Mouse (Mus musculus): ENCODE measurements around the gene Gm49510. TPM values are rescaled to one million over a fixed set of nuclear protein-coding genes. Genes with fewer than 3 reads are reported as not detected.

Gene Gm49510
- 0.14 TPM for polyA plus RNA-seq (2021)

DNA sequence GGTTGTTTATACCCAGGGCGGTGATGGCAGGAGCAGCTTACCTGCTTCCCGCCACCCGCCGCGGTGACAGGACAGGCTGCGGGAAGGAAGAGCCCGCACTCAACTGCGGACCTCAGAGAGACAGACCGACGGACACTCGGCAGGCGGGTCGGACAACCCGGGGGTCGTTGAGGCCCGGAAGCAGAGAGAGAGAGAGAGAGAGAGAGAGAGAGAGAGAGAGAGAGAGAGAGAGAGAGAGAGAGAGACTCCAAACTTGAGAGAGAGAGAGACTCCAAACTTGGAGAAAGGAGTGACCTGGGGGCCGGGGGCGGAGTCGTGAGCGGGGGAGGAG, at the start of gene Gm49510:
Gene Gm49510 (plus strand): TSS at position 259 of the 331 bp plus-strand sequence.
- ATAC-seq = no peak
- DNase-seq (ENCODE audit: low read depth, low spot score) = no peak
- ChIA-PET POLR2A (interaction anchor here (0.5 to 1.0 kb wide), 5 partner anchors 10 to 232 kb away, joined by 3 to 4 read pairs (median 3); no protein-coding TSS in a partner anchor), CTCF (interaction anchor here (0.6 kb wide), 1 partner anchor 13 kb away, joined by 3 read pairs; no protein-coding TSS in a partner anchor)
- no peaks in the 10 kb centered on the region for H3K27me3 ChIP-seq
- TF ChIP-seq CTCF (IDR thresholded peaks at IDR 0.05) = no peak
- in situ Hi-C loops (cut with MboI; ENCODE audit: low pct_unique_long_range_greater_than_20kb) = no loop called here

DNA sequence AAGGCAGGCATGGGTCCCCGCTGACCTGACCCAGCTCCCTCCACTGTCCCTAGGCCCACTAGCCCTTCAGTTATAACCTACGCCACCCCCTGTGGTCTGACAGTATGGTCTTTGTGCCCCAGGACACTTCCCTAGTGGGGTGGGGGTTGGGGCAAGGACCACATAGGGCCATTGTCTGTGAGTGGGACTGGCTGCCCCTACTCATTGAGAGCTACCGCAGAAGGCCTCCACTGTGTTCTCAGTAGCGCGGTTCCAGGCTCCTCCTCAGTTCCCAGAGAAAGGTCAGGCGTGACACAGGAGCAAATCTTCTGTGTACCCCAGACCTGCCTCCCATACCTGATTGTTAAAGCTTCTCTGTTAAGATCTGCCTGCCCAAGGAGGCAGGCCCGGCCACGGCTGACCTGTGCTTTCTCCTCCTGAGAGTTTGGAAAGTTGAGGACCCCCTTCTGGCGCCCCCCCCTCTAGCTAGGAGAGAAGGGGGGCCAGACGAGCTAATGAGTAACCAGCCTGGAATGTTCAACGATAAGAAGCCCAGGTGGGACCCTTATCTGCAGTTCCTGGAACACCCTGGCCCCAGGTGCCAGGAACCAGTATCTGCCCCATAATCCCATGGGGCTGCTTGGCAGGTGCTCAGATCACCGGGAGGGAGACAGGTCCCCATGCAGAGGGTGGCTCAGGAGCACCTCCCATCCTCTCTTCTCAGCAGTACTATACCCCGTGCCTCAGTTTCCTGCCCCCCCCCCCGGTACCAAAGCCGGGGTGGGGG, 49.2 kb upstream of the Gm49510 start:
- ATAC-seq (no peak), DNase-seq (ENCODE audit: low read depth, low spot score) (no peak)
- no peak for TF ChIP-seq CTCF (IDR thresholded peaks at IDR 0.05)
- CTCF ChIA-PET = interaction anchor here (1.2 to 15.7 kb wide), 2 partner anchors 19 to 21 kb away, joined by 4 to 144 read pairs; no protein-coding TSS in a partner anchor
- in situ Hi-C loops (cut with MboI; ENCODE audit: low pct_unique_long_range_greater_than_20kb) = no loop called here
- POLR2A ChIA-PET = interaction anchor here (1.0 to 2.8 kb wide), 2 partner anchors 16 to 23 kb away, joined by 6 to 11 read pairs; no protein-coding TSS in a partner anchor
- no peaks in the 10 kb centered on the region for H3K27me3 ChIP-seq

DNA sequence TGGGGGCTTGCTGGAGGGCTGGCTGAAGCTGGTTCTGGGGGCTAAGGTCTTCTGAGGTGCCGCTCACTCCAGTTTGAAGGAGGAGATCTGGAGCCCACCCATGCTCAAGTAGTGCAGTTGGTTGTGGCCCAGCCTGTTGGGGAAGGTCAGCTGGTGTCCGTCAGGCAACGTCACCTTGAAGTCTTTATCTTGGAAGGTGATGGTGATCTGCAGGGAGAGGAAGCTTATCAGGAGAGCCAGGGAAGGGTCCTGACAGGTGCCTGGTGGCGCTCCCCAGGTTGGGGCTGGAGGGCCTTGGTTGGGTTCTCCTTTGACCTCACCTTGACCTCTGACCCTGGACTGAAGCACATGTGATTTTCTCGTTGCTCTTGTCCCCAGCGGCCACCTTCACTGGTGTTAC, 48.5 kb upstream of the Gm49510 start:
- no peak for TF ChIP-seq CTCF (IDR thresholded peaks at IDR 0.05)
- ChIA-PET CTCF (interaction anchor here (15.7 kb wide), 1 partner anchor 22 kb away, joined by 144 read pairs; no protein-coding TSS in a partner anchor), POLR2A (interaction anchor here (2.8 kb wide), 1 partner anchor 17 kb away, joined by 11 read pairs; no protein-coding TSS in a partner anchor)
- no peaks in the 10 kb centered on the region for H3K27me3 ChIP-seq
- DNase-seq (ENCODE audit: low read depth, low spot score) (no peak), ATAC-seq (no peak)
- in situ Hi-C loops (cut with MboI; ENCODE audit: low pct_unique_long_range_greater_than_20kb) = no loop called here

DNA sequence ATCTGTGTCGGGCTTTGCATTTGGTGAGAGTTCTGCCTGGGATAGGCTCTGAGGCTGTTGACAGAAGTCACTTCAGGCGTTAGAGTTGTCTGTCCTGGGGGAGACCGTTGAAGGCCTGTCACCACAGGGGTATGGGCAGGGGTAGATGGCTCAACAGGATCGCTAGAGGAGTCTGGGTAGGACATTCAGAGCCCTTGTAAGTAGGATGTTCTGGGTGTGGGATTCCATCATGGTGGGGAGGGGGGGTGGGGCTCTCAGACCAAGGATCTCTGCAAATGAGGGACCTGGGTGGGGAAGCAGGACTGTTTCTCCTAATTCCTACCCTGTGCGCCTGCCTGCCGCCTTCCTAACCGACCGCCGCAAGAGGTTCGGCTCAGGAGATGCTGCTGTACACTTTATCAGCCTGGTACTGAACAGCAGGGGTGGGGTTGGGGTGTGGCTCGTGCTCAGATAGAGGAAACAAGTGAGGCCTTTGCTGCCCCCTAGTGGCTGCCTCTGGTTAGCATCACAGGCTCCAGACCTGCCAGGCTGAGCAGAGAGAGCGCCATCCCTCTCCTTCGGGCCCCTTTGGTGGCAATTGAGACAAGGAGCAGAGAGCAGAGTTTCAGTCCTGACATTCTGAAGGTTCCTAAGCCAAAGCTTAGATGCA, 47.8 kb upstream of the Gm49510 start:
- no peak for TF ChIP-seq CTCF (IDR thresholded peaks at IDR 0.05)
- DNase-seq (ENCODE audit: low read depth, low spot score) = no peak
- ChIA-PET POLR2A (interaction anchor here (1.7 kb wide), 1 partner anchor 22 kb away, joined by 3 read pairs; no protein-coding TSS in a partner anchor), CTCF (interaction anchor here (1.9 to 15.7 kb wide), 3 partner anchors 17 to 23 kb away, joined by 4 to 144 read pairs (median 7); no protein-coding TSS in a partner anchor)
- no peaks in the 10 kb centered on the region for H3K27me3 ChIP-seq
- peak; percentile 56 for ATAC-seq
- in situ Hi-C loops (cut with MboI; ENCODE audit: low pct_unique_long_range_greater_than_20kb) = no loop called here

GRCm38 (mm10) chr15:78855303-78855965, 44.0 kb upstream of the Gm49510 start, which contains the start of gene Lgals2:
Gene Lgals2 (minus strand): TSS chr15:78855529.
- TF ChIP-seq CTCF (IDR thresholded peaks at IDR 0.05) = no peak
- ChIA-PET CTCF (interaction anchor here (0.9 to 15.7 kb wide), 3 partner anchors 11 to 26 kb away, joined by 3 to 144 read pairs (median 13); no protein-coding TSS in a partner anchor), POLR2A (interaction anchor here (0.6 to 1.7 kb wide), 5 partner anchors 10 to 86 kb away, joined by 3 read pairs; no protein-coding TSS in a partner anchor)
- H3K27me3 ChIP-seq = no peaks in the 10 kb centered on the region
- DNase-seq (ENCODE audit: low read depth, low spot score) (no peak), ATAC-seq (peak; percentile 37)
- in situ Hi-C loops (cut with MboI; ENCODE audit: low pct_unique_long_range_greater_than_20kb) = no loop called here

DNA sequence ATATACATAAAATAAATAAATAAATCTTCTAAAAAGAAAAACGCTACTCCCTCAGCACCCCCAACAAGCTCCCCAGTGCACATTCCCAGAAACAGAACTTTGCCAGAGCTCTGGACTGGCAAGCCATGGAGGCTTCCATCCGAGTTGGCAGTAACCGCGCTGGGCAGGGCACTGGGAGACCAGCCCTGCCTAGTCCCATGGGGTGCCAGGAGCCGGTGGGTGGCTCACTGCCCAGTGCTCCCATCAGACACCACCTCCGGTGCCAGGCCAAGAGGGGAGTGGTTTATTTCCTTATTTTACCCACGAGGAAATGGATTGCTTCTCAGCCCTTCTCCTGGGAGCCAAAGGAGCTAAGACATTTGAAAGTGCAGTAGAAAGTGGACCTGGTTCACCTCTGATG, 42.5 kb upstream of the Gm49510 start:
- ChIA-PET CTCF (interaction anchor here (3.3 to 15.7 kb wide), 2 partner anchors 13 to 28 kb away, joined by 13 to 144 read pairs; no protein-coding TSS in a partner anchor), POLR2A (no interaction called here)
- ATAC-seq = no peak
- in situ Hi-C loops (cut with MboI; ENCODE audit: low pct_unique_long_range_greater_than_20kb) = no loop called here
- TF ChIP-seq CTCF (IDR thresholded peaks at IDR 0.05) = no peak
- no peaks in the 10 kb centered on the region for H3K27me3 ChIP-seq
- no peak for DNase-seq (ENCODE audit: low read depth, low spot score)

DNA sequence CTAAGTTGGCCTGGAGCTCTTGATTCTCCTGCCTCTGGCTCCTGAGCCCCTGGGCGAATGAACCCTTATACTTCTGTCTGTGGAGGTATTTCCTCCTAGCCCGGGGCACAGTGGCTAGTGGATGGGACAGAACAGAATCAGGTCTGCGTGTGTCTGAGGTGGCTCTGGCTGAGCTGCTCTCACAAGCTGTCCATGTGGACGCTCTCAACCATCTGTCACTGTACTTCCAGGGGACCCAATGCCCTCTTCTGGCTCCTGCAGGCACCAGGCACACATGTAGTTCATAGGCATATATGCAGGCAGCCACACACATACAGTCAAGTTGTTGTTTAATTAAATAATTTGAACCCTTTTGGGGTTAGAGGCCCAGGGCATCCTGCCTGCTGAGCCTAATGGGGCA, 40.2 kb upstream of the Gm49510 start:
- in situ Hi-C loops (cut with MboI; ENCODE audit: low pct_unique_long_range_greater_than_20kb) = no loop called here
- ChIA-PET CTCF (interaction anchor here (15.7 kb wide), 1 partner anchor 30 kb away, joined by 144 read pairs; no protein-coding TSS in a partner anchor), POLR2A (no interaction called here)
- ATAC-seq = no peak
- H3K27me3 ChIP-seq = no peaks in the 10 kb centered on the region
- no peak for DNase-seq (ENCODE audit: low read depth, low spot score)
- no peak for TF ChIP-seq CTCF (IDR thresholded peaks at IDR 0.05)

DNA sequence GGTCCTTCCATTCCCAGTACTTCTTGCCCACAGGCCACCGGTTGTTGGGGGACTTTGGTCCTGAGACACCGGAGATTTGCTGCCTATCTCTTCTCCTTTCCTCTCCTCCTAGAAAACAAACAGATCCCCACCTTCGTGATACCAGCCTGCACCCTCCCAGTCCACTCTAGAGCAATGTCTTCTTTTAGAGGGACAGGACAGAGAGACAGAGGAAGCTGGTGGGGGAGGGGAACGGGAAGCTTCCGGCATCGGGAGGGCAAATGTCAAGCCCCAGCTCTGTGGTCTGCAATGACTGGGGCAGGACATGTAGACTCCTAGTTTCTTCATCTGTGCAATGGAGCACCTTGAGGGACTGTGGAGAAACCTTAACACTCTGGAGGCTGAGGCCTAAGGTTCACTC, 39.8 kb upstream of the Gm49510 start:
- CTCF ChIA-PET = no interaction called here
- in situ Hi-C loops (cut with MboI; ENCODE audit: low pct_unique_long_range_greater_than_20kb) = no loop called here

GRCm38 (mm10) chr15:78862280-78862679, 37.2 kb upstream of the Gm49510 start:
- H3K27me3 ChIP-seq = no peaks in the 10 kb centered on the region
- ATAC-seq (no peak), DNase-seq (ENCODE audit: low read depth, low spot score) (no peak)
- TF ChIP-seq CTCF (IDR thresholded peaks at IDR 0.05) = no peak
- ChIA-PET POLR2A (no interaction called here), CTCF (no interaction called here)
- in situ Hi-C loops (cut with MboI; ENCODE audit: low pct_unique_long_range_greater_than_20kb) = no loop called here

More for the DNA sequence above, 39.8 kb upstream of the Gm49510 start:
- no peaks in the 10 kb centered on the region for H3K27me3 ChIP-seq
- ATAC-seq (no peak), DNase-seq (ENCODE audit: low read depth, low spot score) (no peak)
- TF ChIP-seq CTCF (IDR thresholded peaks at IDR 0.05) = no peak
- POLR2A ChIA-PET = interaction anchor here (0.6 kb wide), 1 partner anchor 1976 kb away, joined by 6 read pairs; no protein-coding TSS in a partner anchor

DNA sequence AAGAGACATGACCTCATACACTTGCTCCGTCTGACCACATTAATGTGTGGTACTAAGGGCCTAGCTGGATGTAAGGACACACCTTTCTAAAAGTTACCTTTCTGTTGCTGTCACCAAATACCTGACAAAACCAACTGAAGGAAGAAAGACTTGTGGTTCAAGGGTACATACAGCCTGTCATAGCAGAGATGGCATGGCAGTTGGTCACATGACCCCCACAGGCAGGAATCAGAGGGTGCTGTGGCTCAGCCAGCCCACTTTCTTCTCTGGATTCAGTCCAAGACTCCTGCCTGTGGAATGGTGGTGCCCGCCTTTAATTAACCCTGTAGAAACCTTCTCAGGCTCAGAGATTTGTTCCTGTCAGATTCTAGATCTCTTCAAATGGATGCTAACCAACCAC, 36.3 kb upstream of the Gm49510 start:
- DNase-seq (ENCODE audit: low read depth, low spot score) = no peak
- H3K27me3 ChIP-seq = no peaks in the 10 kb centered on the region
- CTCF ChIA-PET = no interaction called here
- in situ Hi-C loops (cut with MboI; ENCODE audit: low pct_unique_long_range_greater_than_20kb) = no loop called here
- POLR2A ChIA-PET = no interaction called here
- ATAC-seq = no peak
- TF ChIP-seq CTCF (IDR thresholded peaks at IDR 0.05) = no peak
